Mouse (Mus musculus) olfactory bulb, adult 2 months (tissue): Measurements from ENCODE around the gene Sparcl1. TPM values are rescaled to one million over a fixed set of nuclear protein-coding genes. Genes with fewer than 3 reads are reported as not detected.

Experiments
- H3K27ac ChIP-seq: fragments of 200-500 bp; 2 replicates; pipeline ENCODE4 v1.5.1; 2012; ENCODE audit warnings: low read depth, low read length; ENCODE audit not compliant: insufficient read depth
- H3K4me1 ChIP-seq: fragments of 200-500 bp; 2 replicates; pipeline ENCODE4 v1.6.1; 2012; ENCODE audit warnings: low read length; ENCODE audit not compliant: control insufficient read depth, insufficient read depth
- H3K4me3 ChIP-seq: fragments of 200-500 bp; 2 replicates; pipeline ENCODE4 v1.5.1; 2012; ENCODE audit warnings: mild to moderate bottlenecking, low read depth, low read length, moderate library complexity; ENCODE audit not compliant: insufficient read depth
- CTCF ChIP-seq: fragments of 200-500 bp; IDR thresholded peaks from 2 replicates; pipeline ENCODE4 v1.5.1; 2012; ENCODE audit warnings: low read depth, mild to moderate bottlenecking, low read length, moderate library complexity; ENCODE audit not compliant: insufficient read depth
- POLR2A ChIP-seq: fragments of 200-500 bp; IDR thresholded peaks from 2 replicates; pipeline ENCODE4 v1.6.1; 2012; ENCODE audit warnings: mild to moderate bottlenecking, low read depth, low read length, moderate library complexity; ENCODE audit not compliant: insufficient read depth
- WGBS: fragments of 180-500 bp; shearing (Covaris S2); methylation state at CpG from one replicate; pipeline ENCODE4 v1.1.7; 2018; 5-methylcytosine and 5-hydroxymethylcytosine counted together
- polyA plus RNA-seq: library from polyadenylated mRNA; stranded (reverse); fragments of >200 nt; gene quantifications from 2 replicates; pipeline ENCODE4 v1.2.4, GENCODE M21; 2012; ENCODE audit warnings: low replicate concordance; ENCODE audit not compliant: missing spikeins, insufficient read depth, insufficient read length

Gene Sparcl1
- polyA plus RNA-seq, 1 experiment: 627 TPM

DNA sequence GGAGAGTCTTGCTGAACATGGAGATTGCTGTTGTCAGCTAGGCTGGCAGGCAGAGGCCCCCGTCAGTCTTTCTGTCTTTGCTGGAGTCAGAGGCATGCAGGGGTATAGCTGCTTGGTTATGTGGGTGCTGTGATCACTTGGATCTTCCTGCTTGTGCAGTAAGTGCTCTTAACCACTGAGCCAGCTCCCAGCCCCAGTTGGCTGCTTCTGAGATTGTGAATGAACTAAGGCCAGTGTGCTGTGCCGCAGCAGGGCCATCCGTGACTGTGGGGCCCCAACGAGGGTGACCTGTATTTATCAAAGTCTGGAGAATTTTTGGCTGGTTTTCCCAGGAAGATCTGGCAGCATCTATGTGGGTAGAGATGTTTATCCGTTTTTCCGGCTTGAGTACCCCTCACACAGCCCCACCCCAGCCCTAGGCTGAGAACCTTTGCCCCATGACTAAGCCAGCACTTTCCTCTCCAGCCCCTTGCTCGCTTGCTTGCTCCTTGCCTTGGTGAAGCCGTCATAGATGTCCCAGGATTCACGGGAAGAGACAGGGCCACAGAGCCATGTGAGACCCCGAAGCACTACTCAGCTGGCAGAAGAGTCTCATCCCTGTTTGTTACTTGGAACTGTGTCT lies 24.5 kb upstream of the Sparcl1 start:
- Histone ChIP-seq H3K27ac (no peak overlapping the region), H3K4me3 (no peak overlapping the region), H3K4me1 (no peaks in the 10 kb centered on the region)
- 79% methylated on average over 10 of the region's 10 CpGs for WGBS
- TF ChIP-seq CTCF: no peak
- TF ChIP-seq POLR2A: no peak

DNA sequence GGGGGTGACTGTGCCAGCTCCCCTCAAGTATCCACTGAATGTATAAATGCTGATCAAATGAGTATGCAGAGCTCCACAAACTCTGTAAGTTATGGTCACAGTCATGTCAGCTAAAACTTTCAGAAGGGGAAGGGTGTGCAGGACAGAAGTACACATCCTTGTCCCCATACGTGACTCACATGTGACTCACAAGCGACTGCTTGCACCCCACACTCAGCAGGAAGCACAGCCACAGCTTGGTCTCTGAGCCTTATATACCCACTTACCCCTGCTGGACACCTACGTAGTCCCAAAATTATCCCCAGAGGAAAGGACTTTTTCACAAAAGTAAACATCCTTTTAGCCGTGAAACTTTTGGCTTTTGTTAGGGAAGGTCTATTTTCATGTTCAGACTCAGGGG lies 20.2 kb upstream of the Sparcl1 start:
- WGBS: 48% methylated on average over 4 of the region's 4 CpGs
- Histone ChIP-seq H3K4me3 (no peak overlapping the region), H3K4me1 (no peaks in the 10 kb centered on the region), H3K27ac (no peak overlapping the region)
- TF ChIP-seq POLR2A: no peak
- TF ChIP-seq CTCF: no peak

DNA sequence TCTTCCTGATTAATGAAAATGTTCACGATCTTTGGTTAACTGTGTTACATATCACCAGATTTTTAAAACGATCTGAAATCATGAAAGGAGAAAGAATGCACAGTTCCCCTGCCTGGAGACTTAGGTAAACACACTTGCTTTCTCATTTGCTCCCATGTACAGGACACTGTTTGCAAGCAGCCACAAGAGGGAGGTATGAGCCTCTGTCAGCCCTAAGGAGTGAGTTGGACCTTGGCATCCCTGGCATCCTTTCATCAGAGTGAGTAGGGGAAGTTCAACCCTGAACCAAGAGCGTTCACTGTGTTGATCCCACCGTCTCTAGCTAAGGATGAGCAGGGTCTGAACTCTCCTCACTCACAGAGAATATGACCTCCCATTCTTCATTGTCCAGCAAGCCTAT lies 18.0 kb upstream of the Sparcl1 start:
- WGBS: 54% methylated on average over 4 of the region's 4 CpGs
- TF ChIP-seq CTCF (no peak), POLR2A (no peak)

DNA sequence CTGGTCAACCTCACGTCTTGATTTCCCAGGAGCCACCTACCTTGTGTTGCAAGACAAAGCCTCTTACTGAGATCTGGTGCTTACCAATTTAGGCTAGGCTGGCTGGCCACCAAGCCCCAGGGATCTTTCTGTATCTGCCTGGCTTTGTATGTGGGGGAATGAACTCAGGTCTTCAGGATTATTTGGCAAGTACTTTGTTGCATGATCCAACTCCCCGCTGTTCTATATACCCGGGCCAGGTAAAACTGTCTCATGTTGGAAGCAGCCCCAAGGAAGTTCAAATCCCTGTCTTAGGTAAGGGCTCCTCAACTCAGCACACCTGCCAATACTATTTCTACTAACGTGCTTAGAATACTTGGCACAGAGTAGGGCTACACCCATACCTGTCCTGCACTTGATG lies 17.4 kb upstream of the Sparcl1 start:
- WGBS: 90% methylated on average over 4 of the region's 4 CpGs
- no peak for TF ChIP-seq POLR2A
- TF ChIP-seq CTCF: no peak
- no peak overlapping the region for H3K27ac ChIP-seq
- no peaks in the 10 kb centered on the region for H3K4me1 ChIP-seq
- H3K4me3 ChIP-seq: no peak overlapping the region

More for the DNA sequence above, 18.0 kb upstream of the Sparcl1 start:
- no peak overlapping the region for H3K27ac ChIP-seq
- H3K4me3 ChIP-seq: no peak overlapping the region
- no peaks in the 10 kb centered on the region for H3K4me1 ChIP-seq

DNA sequence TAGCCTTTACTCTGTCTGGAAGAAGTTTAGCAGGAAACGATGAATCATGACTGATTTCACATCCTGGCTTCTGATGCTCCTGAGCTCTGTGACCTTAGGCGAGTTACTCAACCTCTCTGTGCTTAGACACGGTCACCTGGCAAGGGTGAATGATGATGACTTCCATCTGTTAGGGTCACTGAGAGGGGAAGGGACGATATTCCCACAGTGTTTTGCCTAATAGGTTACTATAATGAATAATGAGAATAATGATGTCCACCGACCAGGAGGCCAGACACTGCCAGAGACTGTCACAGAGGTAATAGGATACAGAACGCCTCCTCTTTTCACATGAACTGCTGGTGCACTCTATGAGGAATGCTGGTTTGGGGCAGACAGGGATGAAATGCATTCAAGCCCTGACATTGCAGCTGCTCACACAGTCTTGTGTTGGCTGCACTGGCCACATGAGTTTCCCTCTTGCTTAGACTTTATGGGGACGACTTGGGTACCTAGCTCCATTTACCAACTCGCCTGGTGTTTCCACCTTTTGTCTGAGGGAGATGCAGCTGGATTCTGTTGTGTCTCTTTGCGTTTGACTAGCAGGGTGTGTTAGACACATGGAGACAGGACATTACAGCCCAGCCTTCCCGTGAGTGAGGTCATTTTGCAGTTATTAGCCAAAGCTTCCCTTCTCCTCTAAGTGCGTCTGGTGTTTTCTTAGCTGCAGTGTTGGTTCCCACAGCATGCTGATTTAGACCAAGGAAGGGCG lies 14.9 kb upstream of the Sparcl1 start:
- WGBS: 63% methylated on average over 12 of the region's 12 CpGs
- Histone ChIP-seq H3K4me3 (no peak overlapping the region), H3K27ac (no peak overlapping the region), H3K4me1 (no peaks in the 10 kb centered on the region)
- TF ChIP-seq CTCF: no peak
- TF ChIP-seq POLR2A: no peak

DNA sequence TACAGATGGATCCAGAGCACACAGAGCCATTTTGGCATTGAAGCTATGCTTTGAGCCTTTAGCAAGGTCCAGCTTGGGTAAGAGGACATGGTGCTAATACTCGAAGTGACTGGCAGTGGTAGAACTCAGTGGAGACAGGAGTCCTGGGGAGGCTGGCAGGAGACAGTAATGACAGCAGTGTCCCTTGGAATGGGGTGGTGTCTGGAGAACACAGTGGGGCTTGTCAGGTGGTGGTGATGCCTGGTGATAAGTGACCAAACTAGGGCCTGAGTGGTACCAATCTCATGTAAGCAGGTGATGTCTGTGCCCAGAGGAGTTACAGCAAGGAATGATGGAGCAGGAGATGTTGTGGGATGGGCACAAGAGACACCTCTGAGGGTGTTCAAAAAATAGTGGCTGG lies 13.8 kb upstream of the Sparcl1 start:
- no peak for TF ChIP-seq CTCF
- no peak for TF ChIP-seq POLR2A
- H3K27ac ChIP-seq: no peak overlapping the region
- H3K4me1 ChIP-seq: no peaks in the 10 kb centered on the region
- 83% methylated on average over 1 of the region's 1 CpGs for WGBS
- H3K4me3 ChIP-seq: no peak overlapping the region

DNA sequence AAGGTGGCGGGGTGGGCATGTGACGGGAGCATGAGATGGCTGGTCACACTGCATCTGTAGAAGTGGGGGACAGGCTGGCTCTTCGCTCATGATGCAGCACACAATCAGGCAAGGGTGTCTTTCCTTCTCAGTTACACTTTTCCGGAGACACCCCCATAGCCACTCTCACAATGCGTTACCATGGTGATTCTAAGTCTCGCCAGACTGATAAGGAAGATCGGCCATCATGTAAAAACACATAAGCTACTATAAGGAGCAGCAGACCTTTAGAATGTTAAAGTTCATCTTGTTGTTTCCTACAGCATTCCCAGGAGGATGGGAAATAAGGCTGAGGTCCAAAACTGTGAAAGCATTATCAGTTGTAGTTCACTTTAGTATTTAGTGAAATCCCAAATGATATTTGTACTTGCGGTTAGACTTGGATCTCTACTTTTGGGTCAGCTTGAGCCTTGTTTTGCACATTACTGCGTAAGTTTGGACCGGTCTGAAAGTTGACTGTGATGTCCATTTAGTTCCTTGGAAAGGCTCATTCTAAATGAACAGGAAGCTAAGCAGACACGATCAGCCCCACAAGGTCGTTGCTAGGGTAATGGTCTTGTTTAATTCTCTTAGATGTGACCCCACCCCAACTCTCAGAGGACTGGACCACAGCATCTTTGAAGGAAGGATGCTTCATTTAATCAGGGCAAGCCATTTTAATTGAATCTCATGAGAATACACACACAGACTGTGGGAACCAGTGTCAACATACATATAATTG lies 13.2 kb upstream of the Sparcl1 start:
- WGBS: 88% methylated on average over 12 of the region's 12 CpGs
- no peak overlapping the region for H3K4me3 ChIP-seq
- TF ChIP-seq CTCF: no peak
- no peak for TF ChIP-seq POLR2A
- no peaks in the 10 kb centered on the region for H3K4me1 ChIP-seq
- H3K27ac ChIP-seq: no peak overlapping the region

DNA sequence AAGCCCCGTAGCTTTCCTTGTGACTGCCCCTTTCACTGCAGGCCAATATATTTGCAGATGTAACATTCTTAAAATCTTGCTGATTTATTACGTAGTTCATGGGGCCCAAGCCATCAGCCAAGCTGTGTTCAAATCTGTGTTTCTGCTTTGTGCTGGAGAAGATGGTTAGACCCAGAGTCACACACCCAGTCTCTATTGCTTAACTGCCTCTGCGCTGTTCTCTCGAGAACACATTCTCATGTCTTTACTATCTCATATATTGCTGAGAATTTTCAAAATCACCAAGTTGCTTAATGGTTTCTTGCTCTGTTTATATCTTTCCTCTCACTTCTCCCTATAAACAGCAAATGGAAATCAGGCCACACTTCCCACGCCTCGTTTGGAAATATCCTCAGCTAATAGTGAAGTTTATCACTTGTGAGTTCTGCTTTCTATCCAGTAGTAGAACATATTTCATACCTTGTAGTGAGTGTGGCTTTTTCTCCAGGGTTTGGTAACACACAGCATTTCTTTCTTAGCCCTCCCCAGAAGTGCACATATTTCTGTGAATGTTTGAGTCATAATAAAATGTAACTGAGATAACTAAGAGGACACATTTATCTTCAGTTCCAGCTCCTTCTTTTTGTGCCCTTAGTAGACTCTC lies 10.6 kb upstream of the Sparcl1 start:
- no peak overlapping the region for H3K4me3 ChIP-seq
- H3K27ac ChIP-seq: no peak overlapping the region
- TF ChIP-seq POLR2A (no peak), CTCF (no peak)
- H3K4me1 ChIP-seq: no peaks in the 10 kb centered on the region
- WGBS: 86% methylated on average over 6 of the region's 6 CpGs

DNA sequence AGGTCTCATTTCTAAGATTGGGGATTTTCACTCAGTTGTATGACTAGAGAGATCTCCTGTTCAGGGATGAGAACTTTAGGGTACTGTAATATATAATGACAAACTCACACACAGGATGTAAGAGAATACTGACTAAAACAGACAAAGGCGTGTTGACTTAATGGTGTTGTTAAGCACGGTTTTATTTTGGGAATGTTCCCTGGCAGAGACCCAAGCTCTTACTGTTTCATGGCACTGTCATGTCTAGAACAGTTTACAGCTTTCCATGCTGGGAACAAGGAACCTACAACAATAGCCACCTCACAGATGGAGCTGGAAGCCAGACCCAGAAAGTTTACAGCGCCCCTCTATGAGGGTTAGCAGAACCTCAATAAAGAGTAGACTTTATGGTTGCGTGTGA lies 2.4 kb upstream of the Sparcl1 start:
- TF ChIP-seq POLR2A (no peak), CTCF (no peak)
- H3K27ac ChIP-seq: no peak overlapping the region
- H3K4me1 ChIP-seq: peaks cover 8% of the 10 kb centered on the region
- WGBS: 59% methylated on average over 4 of the region's 4 CpGs
- no peak overlapping the region for H3K4me3 ChIP-seq
